Mouse (Mus musculus) heart, adult 8-10 months (tissue): ENCODE results near the gene Rfx4. TPM values are rescaled to one million over a fixed set of nuclear protein-coding genes. Genes with fewer than 3 reads are reported as not detected.

ENCODE experiments used
- DNase-seq: peaks from one replicate; pipeline ENCODE4 v3.0.0; 2022; ENCODE audit warnings: low spot score
- total RNA-seq, 4 experiments: library from RNA; stranded (reverse); gene quantifications; 2 replicates each; pipeline ENCODE4 v1.2.4; 2022

Rfx4 gene
- total RNA-seq, 4 experiments from 2014 or later, result not detected

GRCm38 (mm10) chr10:84811913-84812295 is 56.0 kb downstream of the Rfx4 start:
- no peak for DNase-seq

GRCm38 (mm10) chr10:84815676-84816436 is 60.0 kb downstream of the Rfx4 start:
- DNase-seq, result no peak

GRCm38 (mm10) chr10:84817086-84817869 is 61.4 kb downstream of the Rfx4 start:
- DNase-seq, result no peak

GRCm38 (mm10) chr10:84819669-84820068 is 63.8 kb downstream of the Rfx4 start:
- DNase-seq, result no peak

GRCm38 (mm10) chr10:84820230-84820629 is 64.4 kb downstream of the Rfx4 start:
- no peak for DNase-seq

GRCm38 (mm10) chr10:84822741-84823151 is 66.9 kb downstream of the Rfx4 start:
- no peak for DNase-seq

- DNase-seq, result peak; percentile 37
Observed at GRCm38 (mm10) chr10:84823621-84824020, 67.8 kb downstream of the Rfx4 start.

- no peak for DNase-seq
Observed at GRCm38 (mm10) chr10:84829009-84829408, 73.1 kb downstream of the Rfx4 start.

GRCm38 (mm10) chr10:84835596-84835995 is 79.7 kb downstream of the Rfx4 start:
- no peak for DNase-seq

- DNase-seq, result peak; percentile 11
Observed at GRCm38 (mm10) chr10:84836104-84836503, 80.2 kb downstream of the Rfx4 start.

- no peak for DNase-seq
Observed at GRCm38 (mm10) chr10:84837355-84837754, 81.5 kb downstream of the Rfx4 start.

- DNase-seq, result no peak
Observed at GRCm38 (mm10) chr10:84838850-84839473, 83.1 kb downstream of the Rfx4 start.

- no peak for DNase-seq
Observed at GRCm38 (mm10) chr10:84846638-84847037, 90.8 kb downstream of the Rfx4 start.

GRCm38 (mm10) chr10:84851981-84852979 is 96.4 kb downstream of the Rfx4 start:
- peak; percentile 57 for DNase-seq

- no peak for DNase-seq
Observed at GRCm38 (mm10) chr10:84854059-84854458, 98.2 kb downstream of the Rfx4 start.

- DNase-seq, result no peak
Observed at GRCm38 (mm10) chr10:84855466-84855865, 99.6 kb downstream of the Rfx4 start.

- no peak for DNase-seq
Observed at GRCm38 (mm10) chr10:84858371-84858770, 102.5 kb downstream of the Rfx4 start.

- DNase-seq, result no peak
Observed at GRCm38 (mm10) chr10:84858806-84859496, 103.1 kb downstream of the Rfx4 start.

GRCm38 (mm10) chr10:84859556-84860380 is 103.9 kb downstream of the Rfx4 start:
- no peak for DNase-seq

- DNase-seq, result no peak
Observed at GRCm38 (mm10) chr10:84863488-84863887, 107.6 kb downstream of the Rfx4 start.
